Mouse (Mus musculus): ENCODE results near the gene Klc4.

The Klc4 gene

GRCm38 (mm10) chr17:46645561-46646321 is at the start of gene Klc4, which contains the start of gene Mrpl2:
TSS of gene Klc4 (minus strand) at chr17:46646022.
TSS of gene Mrpl2 (plus strand) at chr17:46646229.
- peak; percentile 98 to 100 for DNase-seq (ENCODE audit: low spot score in 2 of 2)

- DNase-seq (ENCODE audit: low spot score in 2 of 2): no peak
Measured at GRCm38 (mm10) chr17:46694517-46695063, 48.8 kb upstream of the Klc4 start.

GRCm38 (mm10) chr17:46691390-46691789 is 45.6 kb upstream of the Klc4 start:
- no peak for DNase-seq (ENCODE audit: low spot score in 2 of 2)

GRCm38 (mm10) chr17:46690665-46691064 is 44.8 kb upstream of the Klc4 start:
- DNase-seq (ENCODE audit: low spot score in 2 of 2): no peak

- DNase-seq (ENCODE audit: low spot score in 2 of 2): no peak
Measured at GRCm38 (mm10) chr17:46685913-46686312, 40.1 kb upstream of the Klc4 start.

GRCm38 (mm10) chr17:46682654-46683389 is 37.0 kb upstream of the Klc4 start:
- no peak for DNase-seq (ENCODE audit: low spot score in 2 of 2)

- no peak for DNase-seq (ENCODE audit: low spot score in 2 of 2)
Measured at GRCm38 (mm10) chr17:46681466-46682118, 35.8 kb upstream of the Klc4 start.

- DNase-seq (ENCODE audit: low spot score in 2 of 2): peak; percentile 94 to 95
Measured at GRCm38 (mm10) chr17:46680760-46681373, 35.0 kb upstream of the Klc4 start, which contains the start of gene Klhdc3. TSS of gene Klhdc3 (minus strand) at chr17:46680914.

GRCm38 (mm10) chr17:46679843-46680759 is 34.3 kb upstream of the Klc4 start:
- DNase-seq (ENCODE audit: low spot score in 2 of 2): peak in 1 of 2 experiments; percentile 37

- no peak for DNase-seq (ENCODE audit: low spot score in 2 of 2)
Measured at GRCm38 (mm10) chr17:46678911-46679310, 33.1 kb upstream of the Klc4 start.

- no peak for DNase-seq (ENCODE audit: low spot score in 2 of 2)
Measured at GRCm38 (mm10) chr17:46678416-46678815, 32.6 kb upstream of the Klc4 start, which contains the start of gene Mea1. TSS of gene Mea1 (plus strand) at chr17:46678793.

- no peak for DNase-seq (ENCODE audit: low spot score in 2 of 2)
Measured at GRCm38 (mm10) chr17:46674530-46675283, 28.9 kb upstream of the Klc4 start.

- DNase-seq (ENCODE audit: low spot score in 2 of 2): peak; percentile 79 to 85
Measured at GRCm38 (mm10) chr17:46673850-46674529, 28.2 kb upstream of the Klc4 start, which contains the start of gene Rrp36. TSS of gene Rrp36 (minus strand) at chr17:46674352.

GRCm38 (mm10) chr17:46669911-46670310 is 24.1 kb upstream of the Klc4 start:
- no peak for DNase-seq (ENCODE audit: low spot score in 2 of 2)

- no peak for DNase-seq (ENCODE audit: low spot score in 2 of 2)
Measured at GRCm38 (mm10) chr17:46667712-46668111, 21.9 kb upstream of the Klc4 start.

- DNase-seq (ENCODE audit: low spot score in 2 of 2): no peak
Measured at GRCm38 (mm10) chr17:46662730-46663129, 16.9 kb upstream of the Klc4 start.

- DNase-seq (ENCODE audit: low spot score in 2 of 2): no peak
Measured at GRCm38 (mm10) chr17:46661981-46662380, 16.2 kb upstream of the Klc4 start.

GRCm38 (mm10) chr17:46661351-46661750 is 15.5 kb upstream of the Klc4 start:
- DNase-seq (ENCODE audit: low spot score in 2 of 2): no peak

GRCm38 (mm10) chr17:46656054-46656453 is 10.2 kb upstream of the Klc4 start:
- DNase-seq (ENCODE audit: low spot score in 2 of 2): no peak
